Mouse (Mus musculus) liver, embryonic 11.5 days (tissue): ENCODE data around the gene Fbxo46. TPM values are rescaled to one million over a fixed set of nuclear protein-coding genes. Genes with fewer than 3 reads are reported as not detected.
A peak's percentile ranks its signal among the peaks of the same experiment; 100 is the strongest.

Experiments used
- ATAC-seq: fragments of 200-750 bp; cut with Nextera tagmentation; replicated peaks from 2 replicates; pipeline ENCODE4 v1.8.0; 2017; ENCODE audit warnings: moderate number of reproducible peaks, mild to moderate bottlenecking, moderate TSS enrichment, moderate library complexity; ENCODE audit not compliant: low FRiP score
- DNase-seq: peaks from one replicate; pipeline ENCODE4 v3.0.0-alpha.2; 2017; ENCODE audit warnings: low spot score
- H3K27ac ChIP-seq: fragments of 300-500 bp; sonication (generic); 2 replicates; pipeline ENCODE4 v1.5.1; 2014; ENCODE audit warnings: mild to moderate bottlenecking, low read depth, low read length, control low read depth
- H3K27me3 ChIP-seq: fragments of 300-500 bp; sonication (generic); replicated peaks from 2 replicates; pipeline ENCODE4 v1.6.1; 2014; ENCODE audit warnings: low read length, mixed read lengths; ENCODE audit not compliant: control insufficient read depth, insufficient read depth
- H3K36me3 ChIP-seq: fragments of 300-500 bp; sonication (generic); 2 replicates; pipeline ENCODE4 v1.6.1; 2014; ENCODE audit warnings: mild to moderate bottlenecking, low read length, moderate library complexity, mixed read lengths; ENCODE audit not compliant: control insufficient read depth, insufficient read depth
- H3K4me1 ChIP-seq: fragments of 300-500 bp; sonication (generic); replicated peaks from 2 replicates; pipeline ENCODE4 v1.6.1; 2014; ENCODE audit warnings: low read length, mixed read lengths; ENCODE audit not compliant: control insufficient read depth, insufficient read depth
- H3K4me2 ChIP-seq: fragments of 300-500 bp; sonication (generic); 2 replicates; pipeline ENCODE4 v1.6.1; 2014; ENCODE audit warnings: mild to moderate bottlenecking, control low read depth, moderate library complexity
- H3K4me3 ChIP-seq: fragments of 300-500 bp; sonication (generic); 2 replicates; pipeline ENCODE4 v1.5.1; 2014; ENCODE audit warnings: low read depth, low read length, control low read depth
- H3K9ac ChIP-seq: fragments of 300-500 bp; sonication (generic); 2 replicates; pipeline ENCODE4 v1.6.1; 2014; ENCODE audit warnings: low read depth, low read length, control low read depth
- H3K9me3 ChIP-seq: fragments of 300-500 bp; sonication (generic); 2 replicates; pipeline ENCODE4 v1.6.1; 2016; ENCODE audit warnings: low read length, inconsistent platforms, mixed read lengths; ENCODE audit not compliant: control insufficient read depth
- WGBS: fragments of 180-500 bp; shearing (Covaris S2); extraction: QIAGEN DNeasy Blood & Tissue Kit; methylation state at CpG from one replicate; pipeline ENCODE4 v1.1.7; 2014; 5-methylcytosine and 5-hydroxymethylcytosine counted together
- polyA plus RNA-seq: library from polyadenylated mRNA; unstranded; fragments of >200 nt; fragmentation: Nextera tagmentation; extraction: Ambion mirVana; gene quantifications from 2 replicates; pipeline ENCODE4 v1.2.1, GENCODE M21; 2014

Gene Fbxo46
- polyA plus RNA-seq, 1 experiment from 2014 or later: 9.9 TPM

DNA sequence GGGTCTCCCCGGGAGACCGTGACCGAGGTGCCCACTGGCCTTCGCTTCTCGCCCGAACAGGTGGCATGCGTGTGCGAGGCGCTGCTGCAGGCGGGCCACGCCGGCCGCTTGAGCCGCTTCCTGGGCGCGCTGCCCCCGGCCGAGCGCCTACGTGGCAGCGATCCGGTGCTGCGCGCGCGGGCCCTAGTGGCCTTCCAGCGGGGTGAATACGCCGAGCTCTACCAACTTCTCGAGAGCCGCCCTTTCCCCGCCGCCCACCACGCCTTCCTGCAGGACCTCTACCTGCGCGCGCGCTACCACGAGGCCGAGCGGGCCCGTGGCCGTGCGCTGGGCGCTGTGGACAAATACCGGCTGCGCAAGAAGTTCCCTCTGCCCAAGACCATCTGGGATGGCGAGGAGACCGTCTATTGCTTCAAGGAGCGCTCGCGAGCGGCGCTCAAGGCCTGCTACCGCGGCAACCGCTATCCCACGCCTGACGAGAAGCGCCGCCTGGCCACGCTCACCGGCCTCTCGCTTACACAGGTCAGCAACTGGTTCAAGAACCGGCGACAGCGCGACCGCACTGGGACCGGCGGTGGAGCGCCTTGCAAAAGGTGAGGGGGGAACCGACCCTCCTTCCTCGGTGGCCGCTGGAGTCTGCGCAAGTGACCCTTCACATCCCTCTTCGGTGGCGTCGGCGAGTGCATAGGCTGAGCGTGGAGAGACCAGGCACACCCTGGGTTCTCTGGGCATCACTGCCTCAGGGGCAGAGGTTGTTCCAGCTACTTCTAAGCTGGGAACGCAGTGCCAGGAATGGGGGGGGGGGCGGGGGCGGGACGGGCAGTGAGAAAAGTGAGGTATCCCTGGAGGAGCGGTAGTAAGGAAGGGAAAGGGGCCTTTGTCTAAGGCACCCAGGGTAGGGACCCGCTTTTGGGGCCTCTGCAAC is 24.6 kb upstream of the Fbxo46 start:
- peaks cover 35% of the 10 kb centered on the region for H3K4me1 ChIP-seq
- no peak for DNase-seq
- ATAC-seq: no peak

DNA sequence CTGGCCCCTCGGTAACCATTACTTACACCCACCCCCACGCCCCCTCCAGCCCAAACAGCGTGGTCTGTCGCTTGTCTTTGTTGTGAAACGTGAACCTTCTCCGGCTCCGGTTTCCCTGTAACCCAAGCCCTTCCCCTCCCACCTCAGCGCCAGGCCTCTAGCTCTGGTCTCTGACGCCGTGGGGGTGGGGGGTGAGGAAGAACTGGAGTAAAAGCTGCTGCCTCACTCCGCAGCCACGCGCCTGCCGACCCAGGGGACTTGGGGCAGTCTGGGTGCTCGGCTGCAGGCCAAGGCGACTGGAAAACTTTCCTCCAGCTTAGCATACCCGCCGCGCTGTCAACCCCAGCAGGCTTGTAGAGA is 23.9 kb upstream of the Fbxo46 start:
- DNase-seq: peak; percentile 76
- Histone ChIP-seq H3K27ac (peak overlapping the region; percentile 83), H3K9ac (peak overlapping the region; percentile 76), H3K4me3 (peak overlapping the region; percentile 66), H3K4me1 (peaks cover 35% of the 10 kb centered on the region), H3K36me3 (peaks cover 6% of the 10 kb centered on the region; the same call in 1 of the 2 replicates), H3K9me3 (no peaks in the 10 kb centered on the region), H3K4me2 (peak overlapping the region; percentile 95), H3K27me3 (peaks cover 67% of the 10 kb centered on the region)
- under 1% methylated on average over 19 of the region's 19 CpGs for WGBS
- ATAC-seq: no peak

More for the DNA sequence above, 24.6 kb upstream of the Fbxo46 start:
- H3K4me3 ChIP-seq: peak overlapping the region; percentile 66
- peaks cover 70% of the 10 kb centered on the region for H3K27me3 ChIP-seq
- peak overlapping the region; percentile 83 for H3K27ac ChIP-seq
- WGBS: under 1% methylated on average over 86 of the region's 87 CpGs
- H3K4me2 ChIP-seq: peak overlapping the region; percentile 95
- H3K9me3 ChIP-seq: no peaks in the 10 kb centered on the region
- H3K9ac ChIP-seq: peak overlapping the region; percentile 76
- peaks cover 8% of the 10 kb centered on the region; the same call in 1 of the 2 replicates for H3K36me3 ChIP-seq

- WGBS: 53% methylated on average over 5 of the region's 5 CpGs
- peaks cover 59% of the 10 kb centered on the region for H3K27me3 ChIP-seq
- H3K4me2 ChIP-seq: peak overlapping the region; percentile 95
- no peak for ATAC-seq
- peak overlapping the region; percentile 66 for H3K4me3 ChIP-seq
- no peak for DNase-seq
- peaks cover 35% of the 10 kb centered on the region for H3K4me1 ChIP-seq
- H3K36me3 ChIP-seq: peaks cover 2% of the 10 kb centered on the region; the same call in 1 of the 2 replicates
- H3K27ac ChIP-seq: no peak overlapping the region
- peak overlapping the region; percentile 76; the same call in 1 of the 2 replicates for H3K9ac ChIP-seq
- no peaks in the 10 kb centered on the region for H3K9me3 ChIP-seq
These were observed 23.2 kb upstream of the Fbxo46 start for GRCm38 (mm10) chr7:19096421-19096976.

DNA sequence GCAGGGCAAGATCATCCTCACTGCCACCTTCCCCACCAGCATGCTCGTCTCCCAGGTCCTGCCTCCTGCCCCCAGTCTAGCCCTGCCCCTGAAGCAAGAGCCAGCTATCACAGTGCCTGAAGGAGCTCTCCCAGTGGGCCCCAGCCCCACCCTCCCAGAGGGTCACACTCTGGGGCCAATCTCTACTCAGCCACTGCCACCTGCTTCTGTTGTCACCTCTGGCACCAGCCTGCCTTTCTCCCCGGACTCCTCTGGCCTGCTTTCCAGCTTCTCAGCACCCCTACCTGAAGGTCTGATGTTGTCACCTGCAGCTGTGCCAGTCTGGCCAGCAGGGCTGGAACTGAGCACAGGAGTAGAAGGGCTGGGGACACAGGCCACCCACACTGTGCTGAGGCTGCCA is 22.4 kb upstream of the Fbxo46 start:
- no peak overlapping the region for H3K9ac ChIP-seq
- H3K4me1 ChIP-seq: peaks cover 33% of the 10 kb centered on the region
- ATAC-seq: no peak
- no peaks in the 10 kb centered on the region for H3K9me3 ChIP-seq
- H3K36me3 ChIP-seq: peaks cover 2% of the 10 kb centered on the region; the same call in 1 of the 2 replicates
- no peak for DNase-seq
- no peak overlapping the region for H3K4me2 ChIP-seq
- H3K27ac ChIP-seq: no peak overlapping the region
- 44% methylated on average over 2 of the region's 2 CpGs for WGBS
- H3K27me3 ChIP-seq: peaks cover 52% of the 10 kb centered on the region
- no peak overlapping the region for H3K4me3 ChIP-seq

DNA sequence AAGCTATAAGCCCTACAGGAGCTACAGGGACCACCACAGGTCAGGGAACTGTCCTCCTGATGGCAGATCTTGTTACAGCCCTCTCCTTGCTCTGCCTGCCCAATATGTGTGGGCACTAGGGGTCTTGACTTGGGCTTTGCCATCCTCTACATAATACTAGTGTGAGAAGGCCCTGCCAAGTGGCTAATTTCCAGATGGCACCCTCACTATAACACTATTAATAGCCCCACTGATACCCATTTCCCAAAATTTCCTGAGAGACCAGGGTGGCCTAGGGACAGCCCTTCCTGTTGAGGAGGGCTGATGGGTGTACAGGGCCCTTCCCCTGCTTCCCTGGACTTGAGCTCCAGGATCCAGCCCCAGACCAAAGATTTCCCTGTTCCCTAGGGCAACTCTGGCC is 21.8 kb upstream of the Fbxo46 start:
- H3K4me2 ChIP-seq: no peak overlapping the region
- H3K36me3 ChIP-seq: peaks cover 2% of the 10 kb centered on the region; the same call in 1 of the 2 replicates
- ATAC-seq (no peak), DNase-seq (no peak)
- no peaks in the 10 kb centered on the region for H3K9me3 ChIP-seq
- no peak overlapping the region for H3K27ac ChIP-seq
- H3K4me1 ChIP-seq: peaks cover 26% of the 10 kb centered on the region
- no peak overlapping the region for H3K4me3 ChIP-seq
- no peak overlapping the region for H3K9ac ChIP-seq
- H3K27me3 ChIP-seq: peaks cover 49% of the 10 kb centered on the region

GRCm38 (mm10) chr7:19098811-19099210 is 20.8 kb upstream of the Fbxo46 start:
- Histone ChIP-seq H3K4me1 (peaks cover 21% of the 10 kb centered on the region), H3K9me3 (no peaks in the 10 kb centered on the region), H3K27me3 (peaks cover 51% of the 10 kb centered on the region), H3K4me2 (no peak overlapping the region), H3K36me3 (peaks cover 2% of the 10 kb centered on the region; the same call in 1 of the 2 replicates), H3K9ac (no peak overlapping the region), H3K4me3 (no peak overlapping the region), H3K27ac (no peak overlapping the region)
- 62% methylated on average over 7 of the region's 7 CpGs for WGBS
- no peak for DNase-seq
- no peak for ATAC-seq

GRCm38 (mm10) chr7:19100290-19100689 is 19.4 kb upstream of the Fbxo46 start:
- peaks cover 44% of the 10 kb centered on the region for H3K27me3 ChIP-seq
- H3K9ac ChIP-seq: no peak overlapping the region
- peaks cover 2% of the 10 kb centered on the region; the same call in 1 of the 2 replicates for H3K36me3 ChIP-seq
- peaks cover 18% of the 10 kb centered on the region for H3K4me1 ChIP-seq
- no peaks in the 10 kb centered on the region for H3K9me3 ChIP-seq
- ATAC-seq (no peak), DNase-seq (no peak)
- H3K27ac ChIP-seq: no peak overlapping the region
- no peak overlapping the region for H3K4me2 ChIP-seq
- H3K4me3 ChIP-seq: no peak overlapping the region
- WGBS: 64% methylated on average over 1 of the region's 1 CpGs

DNA sequence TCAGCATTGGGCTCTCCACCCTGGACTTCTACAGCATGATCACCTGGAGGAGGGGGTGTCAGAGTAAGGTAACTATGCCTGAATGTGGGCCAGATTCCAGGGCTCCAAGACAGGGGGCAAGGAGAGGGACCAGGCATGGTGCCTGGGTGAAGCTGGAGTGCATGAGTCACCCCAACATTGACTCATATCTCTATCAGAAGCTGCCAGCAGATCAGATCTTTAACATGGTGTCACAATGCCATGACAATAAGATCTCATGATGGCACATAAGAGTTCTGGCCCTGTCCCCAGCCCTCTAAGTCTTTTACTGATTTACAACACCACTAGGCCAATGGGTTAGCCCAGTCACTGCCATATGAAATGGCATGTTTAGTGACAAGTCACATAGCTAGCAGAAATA is 15.9 kb upstream of the Fbxo46 start:
- no peaks in the 10 kb centered on the region for H3K9me3 ChIP-seq
- no peak overlapping the region for H3K27ac ChIP-seq
- DNase-seq: no peak
- H3K36me3 ChIP-seq: no peaks in the 10 kb centered on the region
- peaks cover 16% of the 10 kb centered on the region for H3K27me3 ChIP-seq
- H3K4me3 ChIP-seq: no peak overlapping the region
- no peak overlapping the region for H3K9ac ChIP-seq
- no peak for ATAC-seq
- H3K4me1 ChIP-seq: no peaks in the 10 kb centered on the region
- no peak overlapping the region for H3K4me2 ChIP-seq
